Mouse (Mus musculus) liver, postnatal 0 days (tissue): ENCODE measurements around the gene Aarsd1. TPM values are rescaled to one million over a fixed set of nuclear protein-coding genes. Genes with fewer than 3 reads are reported as not detected.
"Not testable (repeated sequence)": the region's sequence is repeated elsewhere in the genome, so short reads cannot be mapped to it uniquely, and the experiment has no call there.

Experiments used
- ATAC-seq: fragments of 200-750 bp; cut with Nextera tagmentation; 2 replicates; pipeline ENCODE4 v1.8.0; 2017; ENCODE audit warnings: mild to moderate bottlenecking, moderate library complexity
- DNase-seq: peaks from one replicate; pipeline ENCODE4 v3.0.0-alpha.2; 2016
- H3K27ac ChIP-seq: fragments of 300-500 bp; sonication (generic); 2 replicates; pipeline ENCODE4 v1.5.1; 2014; ENCODE audit warnings: antibody characterized with exemption, moderate library complexity, mild to moderate bottlenecking, low read depth
- H3K27me3 ChIP-seq: fragments of 300-500 bp; sonication (generic); 2 replicates; pipeline ENCODE4 v1.6.1; 2014; ENCODE audit warnings: low read length, control low read depth, mixed read lengths; ENCODE audit not compliant: insufficient read depth
- H3K36me3 ChIP-seq: fragments of 300-500 bp; sonication (generic); replicated peaks from 2 replicates; pipeline ENCODE4 v1.6.1; 2014; ENCODE audit warnings: mild to moderate bottlenecking, control low read depth, low read length, moderate library complexity, mixed read lengths; ENCODE audit not compliant: insufficient read depth
- H3K4me1 ChIP-seq: fragments of 300-500 bp; sonication (generic); 2 replicates; pipeline ENCODE4 v1.6.1; 2014; ENCODE audit warnings: antibody characterized with exemption, mild to moderate bottlenecking, control low read depth; ENCODE audit not compliant: insufficient read depth
- H3K4me2 ChIP-seq: fragments of 300-500 bp; sonication (generic); 2 replicates; pipeline ENCODE4 v1.6.1; 2014; ENCODE audit warnings: low read depth, mild to moderate bottlenecking, low read length, moderate library complexity, mixed read lengths
- H3K4me3 ChIP-seq: fragments of 300-500 bp; sonication (generic); 2 replicates; pipeline ENCODE4 v1.5.1; 2014; ENCODE audit warnings: low read depth, low read length
- H3K9ac ChIP-seq: fragments of 300-500 bp; sonication (generic); replicated peaks from 2 replicates; pipeline ENCODE4 v1.6.1; 2014; ENCODE audit warnings: mild to moderate bottlenecking, moderate library complexity
- H3K9me3 ChIP-seq: fragments of 300-500 bp; sonication (generic); 2 replicates; pipeline ENCODE4 v1.6.1; 2016; ENCODE audit warnings: mild to moderate bottlenecking, control low read depth, low read length, mixed read lengths
- CTCF ChIP-seq: sonication (generic); IDR thresholded peaks from 2 replicates; pipeline ENCODE4 v1.5.1; 2016; ENCODE audit warnings: antibody characterized with exemption, low read depth
- EP300 ChIP-seq: IDR thresholded peaks from 2 replicates; pipeline ENCODE4 v1.6.1; 2016; ENCODE audit warnings: antibody characterized with exemption, low read depth, mild to moderate bottlenecking
- WGBS: fragments of 180-500 bp; shearing (Covaris S2); extraction: QIAGEN DNeasy Blood & Tissue Kit; methylation state at CpG from one replicate; pipeline ENCODE4 v1.1.7; 2014; ENCODE audit not compliant: insufficient replicate concordance; 5-methylcytosine and 5-hydroxymethylcytosine counted together
- polyA plus RNA-seq: library from polyadenylated mRNA; unstranded; fragments of >200 nt; fragmentation: Nextera tagmentation; extraction: Ambion mirVana; gene quantifications from 2 replicates; pipeline ENCODE4 v1.2.1, GENCODE M21; 2015

The Aarsd1 gene
- polyA plus RNA-seq, 1 experiment from 2014 or later = 23.7 TPM

DNA sequence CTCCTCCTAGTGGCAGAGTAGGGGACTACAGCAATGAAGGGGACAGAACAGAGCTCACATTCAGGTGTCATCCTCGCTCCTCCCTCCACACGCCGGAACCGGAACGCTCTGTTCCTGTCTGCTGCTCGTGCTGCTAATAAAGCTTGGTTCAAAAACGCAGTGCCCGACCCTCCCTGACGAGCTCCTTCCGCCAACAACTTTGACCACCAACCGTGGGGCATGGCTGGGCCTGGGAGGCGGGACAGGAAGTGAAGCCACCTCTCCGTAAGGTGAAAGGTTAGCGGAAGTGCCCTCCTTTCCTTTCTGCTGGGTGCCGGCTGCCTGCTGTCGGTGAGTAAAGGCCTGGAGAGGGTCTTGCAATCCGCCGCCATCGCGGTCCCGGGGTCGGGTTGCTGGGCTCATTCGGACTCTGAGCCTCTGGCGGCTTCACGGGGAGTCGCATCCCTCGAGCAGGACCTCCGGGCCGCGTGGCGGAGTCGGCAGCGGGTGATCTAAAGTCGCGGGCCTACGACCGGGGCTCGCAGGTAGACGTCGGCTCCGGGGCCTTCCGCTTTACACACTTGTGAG is 24.8 kb upstream of the Aarsd1 start, which contains the start of gene Rpl27:
Rpl27 (plus strand) TSS at position 172 of the 567 bp plus-strand sequence.
- peaks cover 15% of the 10 kb centered on the region for H3K4me1 ChIP-seq
- WGBS = under 1% methylated on average over 42 of the region's 42 CpGs
- peak within 1 kb of the TSS; percentile 85 for H3K9ac ChIP-seq
- peak within 1 kb of the TSS; percentile 84 for H3K27ac ChIP-seq
- DNase-seq (peak; percentile 97), ATAC-seq (peak; percentile 98)
- H3K36me3 ChIP-seq = peaks cover 20% of the 10 kb centered on the region
- TF ChIP-seq EP300 (peak; percentile 89), CTCF (peak; percentile 95)
- no peaks in the 10 kb centered on the region for H3K27me3 ChIP-seq
- no peaks in the 10 kb centered on the region for H3K9me3 ChIP-seq
- H3K4me2 ChIP-seq = peak within 1 kb of the TSS; percentile 83
- H3K4me3 ChIP-seq = peak within 1 kb of the TSS; percentile 67

GRCm38 (mm10) chr11:101441450-101442126 is 24.2 kb upstream of the Aarsd1 start:
- Histone ChIP-seq H3K9ac (peak overlapping the region; percentile 61), H3K4me3 (peak overlapping the region; percentile 67), H3K4me1 (peaks cover 15% of the 10 kb centered on the region), H3K4me2 (peak overlapping the region; percentile 70), H3K36me3 (peaks cover 20% of the 10 kb centered on the region)
- H3K9me3 ChIP-seq, H3K27ac ChIP-seq, DNase-seq, ATAC-seq, H3K27me3 ChIP-seq: not testable (repeated sequence)
- 31% methylated on average over 14 of the region's 15 CpGs for WGBS

DNA sequence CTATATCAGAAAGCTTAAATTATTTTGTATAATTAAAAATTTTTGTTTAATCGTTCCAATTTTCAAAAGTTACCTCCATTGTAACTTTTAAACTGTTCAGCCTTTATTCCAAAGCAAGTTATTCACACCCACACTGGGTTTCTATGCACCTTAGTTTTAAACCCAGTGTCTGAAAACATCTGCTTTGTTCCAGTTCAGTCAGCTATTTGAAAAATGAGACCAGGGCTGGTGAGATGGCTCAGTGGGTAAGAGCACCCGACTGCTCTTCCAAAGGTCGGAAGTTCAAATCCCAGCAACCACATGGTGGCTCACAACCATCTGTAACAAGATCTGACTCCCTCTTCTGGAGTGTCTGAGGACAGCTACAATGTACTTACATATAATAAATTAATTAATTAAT is 20.6 kb upstream of the Aarsd1 start:
- not testable (repeated sequence) for H3K4me3 ChIP-seq, DNase-seq

GRCm38 (mm10) chr11:101436916-101437315 is 19.5 kb upstream of the Aarsd1 start:
- Histone ChIP-seq H3K4me3 (no peak overlapping the region), H3K4me1 (no peaks in the 10 kb centered on the region), H3K27me3 (no peaks in the 10 kb centered on the region), H3K36me3 (peaks cover 23% of the 10 kb centered on the region), H3K9ac (no peak overlapping the region), H3K27ac (no peak overlapping the region), H3K4me2 (no peak overlapping the region), H3K9me3 (no peaks in the 10 kb centered on the region)
- ATAC-seq = no peak
- DNase-seq = no peak
- no peak for TF ChIP-seq CTCF
- no peak for TF ChIP-seq EP300
- WGBS = 84% methylated on average over 4 of the region's 4 CpGs

More for the DNA sequence above, 20.6 kb upstream of the Aarsd1 start:
- peaks cover 19% of the 10 kb centered on the region for H3K36me3 ChIP-seq
- not testable (repeated sequence) for H3K4me2 ChIP-seq, H3K4me1 ChIP-seq, H3K9ac ChIP-seq, ATAC-seq, H3K27me3 ChIP-seq, H3K27ac ChIP-seq, H3K9me3 ChIP-seq
- 48% methylated on average over 3 of the region's 3 CpGs for WGBS

GRCm38 (mm10) chr11:101435831-101436230 is 18.4 kb upstream of the Aarsd1 start:
- Histone ChIP-seq H3K4me2 (no peak overlapping the region), H3K9me3 (no peaks in the 10 kb centered on the region), H3K36me3 (peaks cover 32% of the 10 kb centered on the region), H3K4me1 (no peaks in the 10 kb centered on the region), H3K27me3 (no peaks in the 10 kb centered on the region), H3K27ac (no peak overlapping the region), H3K4me3 (no peak overlapping the region), H3K9ac (no peak overlapping the region)
- no peak for TF ChIP-seq EP300
- TF ChIP-seq CTCF = no peak
- no peak for DNase-seq
- WGBS = 55% methylated on average over 4 of the region's 4 CpGs
- ATAC-seq = no peak

DNA sequence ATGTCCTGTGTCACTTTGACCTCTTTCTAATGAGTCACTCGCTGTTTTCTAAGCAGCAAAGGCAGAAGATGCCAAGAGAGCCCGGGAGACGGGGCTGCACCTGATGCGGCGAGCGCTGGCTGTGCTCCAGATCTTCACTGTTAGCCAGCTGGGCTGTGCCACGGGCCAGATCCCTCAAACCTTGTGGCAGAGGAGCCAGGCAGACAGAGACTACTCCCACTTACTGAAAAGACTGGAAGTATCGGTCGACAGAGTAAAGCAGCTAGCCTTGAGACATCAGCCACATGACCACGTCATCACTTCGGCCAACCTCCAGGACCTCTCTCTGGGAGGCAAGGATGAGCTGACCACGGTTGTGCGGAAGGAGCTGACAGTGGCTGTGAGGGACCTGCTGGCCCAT is 16.0 kb upstream of the Aarsd1 start:
- DNase-seq = no peak
- Histone ChIP-seq H3K4me3 (no peak overlapping the region), H3K9me3 (no peaks in the 10 kb centered on the region), H3K27me3 (no peaks in the 10 kb centered on the region), H3K4me2 (no peak overlapping the region), H3K27ac (no peak overlapping the region), H3K36me3 (peaks cover 45% of the 10 kb centered on the region), H3K9ac (no peak overlapping the region), H3K4me1 (no peaks in the 10 kb centered on the region)
- no peak for ATAC-seq
- 89% methylated on average over 13 of the region's 13 CpGs for WGBS
- TF ChIP-seq EP300 (no peak), CTCF (no peak)
